Mouse (Mus musculus) thymus, postnatal 4 days (tissue): Measurements from ENCODE around the gene Hes7.
A peak's percentile ranks its signal among the peaks of the same experiment; 100 is the strongest.
"Not testable (repeated sequence)": the region's sequence is repeated elsewhere in the genome, so short reads cannot be mapped to it uniquely, and the experiment has no call there.

ENCODE experiments used
- DNase-seq: peaks from one replicate; pipeline ENCODE4 v3.0.0; 2021

The Hes7 gene

DNA sequence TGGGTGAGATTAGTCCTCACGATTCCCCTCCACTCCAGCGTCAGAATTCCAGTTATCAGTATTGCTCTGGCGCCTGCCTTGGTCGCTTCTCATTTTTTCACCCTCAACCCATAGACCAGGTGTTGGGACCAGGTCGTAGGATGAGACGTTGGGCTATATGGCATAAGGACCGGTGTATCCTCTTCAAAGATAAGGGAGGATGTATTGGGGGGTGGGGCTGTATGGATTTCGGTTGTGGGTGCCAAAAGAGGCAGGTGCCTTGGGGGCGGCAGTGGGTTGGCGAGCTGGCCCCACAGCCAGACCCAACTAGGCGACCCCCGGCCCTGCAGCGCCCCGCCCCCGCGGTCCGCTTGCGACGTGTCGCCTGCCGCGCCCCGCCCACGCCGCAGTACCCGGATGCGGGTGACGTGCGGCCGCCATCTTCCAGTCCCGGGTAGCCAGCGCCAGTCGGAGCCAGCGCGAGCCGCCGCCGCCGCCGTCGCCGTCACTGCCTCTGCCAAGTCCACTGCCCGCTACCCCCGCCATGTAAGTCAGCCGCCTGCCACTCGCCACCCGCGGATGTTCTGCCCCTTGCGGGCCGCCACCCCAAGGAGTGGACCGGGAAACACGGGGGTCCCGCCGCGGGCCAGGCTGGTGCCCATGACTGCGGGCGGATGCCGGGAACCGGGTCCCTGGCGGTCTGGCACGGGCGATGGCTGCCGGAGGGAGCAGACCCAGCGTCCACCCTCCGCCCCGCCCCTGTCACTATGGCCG lies 31.9 kb upstream of the Hes7 start, which contains the start of gene Vamp2:
Vamp2 (plus strand) TSS at position 388 of the 753 bp plus-strand sequence.
- peak; percentile 96 for DNase-seq

- DNase-seq: no peak
Observed at GRCm38 (mm10) chr11:69088856-69089615, 31.2 kb upstream of the Hes7 start.

DNA sequence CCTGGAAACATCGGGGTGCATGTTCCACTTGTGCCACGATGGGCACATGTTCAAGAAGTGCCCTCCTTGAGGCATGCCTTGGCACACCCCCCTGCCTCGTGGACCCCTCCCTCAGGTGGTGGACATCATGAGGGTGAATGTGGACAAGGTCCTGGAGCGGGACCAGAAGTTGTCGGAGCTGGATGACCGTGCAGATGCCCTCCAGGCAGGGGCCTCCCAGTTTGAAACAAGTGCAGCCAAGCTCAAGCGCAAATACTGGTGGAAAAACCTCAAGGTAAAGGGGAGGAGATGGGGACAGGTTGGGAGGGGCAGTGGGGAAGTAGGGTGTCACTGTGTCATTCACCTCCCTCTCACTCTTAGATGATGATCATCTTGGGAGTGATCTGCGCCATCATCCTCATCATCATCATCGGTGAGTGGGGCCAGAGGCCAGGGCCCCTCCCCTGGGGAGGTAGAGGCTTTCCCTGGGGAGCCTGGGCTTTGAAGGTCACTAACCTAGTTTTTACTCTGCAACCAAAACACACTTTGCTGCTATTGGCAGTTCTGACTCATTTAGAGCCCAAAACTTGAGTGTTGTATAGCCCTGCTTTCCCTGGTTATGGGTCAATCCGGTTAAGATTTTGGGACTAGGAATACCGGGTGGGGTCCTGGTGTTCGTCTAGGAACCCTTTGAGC lies 30.5 kb upstream of the Hes7 start:
- no peak for DNase-seq

DNA sequence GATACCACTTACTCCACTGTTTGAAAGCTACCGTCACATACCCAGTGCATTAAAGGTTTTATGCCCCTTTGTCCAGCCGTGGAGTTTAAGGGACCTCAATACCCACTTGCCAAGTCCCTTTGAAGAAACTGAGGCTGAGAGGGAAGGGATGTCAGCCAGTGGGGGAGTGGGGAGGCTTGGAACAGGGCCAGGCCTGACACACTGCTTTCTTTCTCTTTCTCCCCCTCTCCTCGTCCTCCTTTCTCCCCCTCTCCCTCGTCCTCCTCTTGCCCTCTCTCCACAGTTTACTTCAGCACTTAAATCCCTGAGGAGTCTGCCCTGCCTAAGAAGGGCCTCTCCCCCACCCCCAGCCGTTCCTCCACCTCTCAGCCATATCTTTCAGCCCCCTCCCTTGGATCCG lies 29.8 kb upstream of the Hes7 start:
- DNase-seq: no peak

DNA sequence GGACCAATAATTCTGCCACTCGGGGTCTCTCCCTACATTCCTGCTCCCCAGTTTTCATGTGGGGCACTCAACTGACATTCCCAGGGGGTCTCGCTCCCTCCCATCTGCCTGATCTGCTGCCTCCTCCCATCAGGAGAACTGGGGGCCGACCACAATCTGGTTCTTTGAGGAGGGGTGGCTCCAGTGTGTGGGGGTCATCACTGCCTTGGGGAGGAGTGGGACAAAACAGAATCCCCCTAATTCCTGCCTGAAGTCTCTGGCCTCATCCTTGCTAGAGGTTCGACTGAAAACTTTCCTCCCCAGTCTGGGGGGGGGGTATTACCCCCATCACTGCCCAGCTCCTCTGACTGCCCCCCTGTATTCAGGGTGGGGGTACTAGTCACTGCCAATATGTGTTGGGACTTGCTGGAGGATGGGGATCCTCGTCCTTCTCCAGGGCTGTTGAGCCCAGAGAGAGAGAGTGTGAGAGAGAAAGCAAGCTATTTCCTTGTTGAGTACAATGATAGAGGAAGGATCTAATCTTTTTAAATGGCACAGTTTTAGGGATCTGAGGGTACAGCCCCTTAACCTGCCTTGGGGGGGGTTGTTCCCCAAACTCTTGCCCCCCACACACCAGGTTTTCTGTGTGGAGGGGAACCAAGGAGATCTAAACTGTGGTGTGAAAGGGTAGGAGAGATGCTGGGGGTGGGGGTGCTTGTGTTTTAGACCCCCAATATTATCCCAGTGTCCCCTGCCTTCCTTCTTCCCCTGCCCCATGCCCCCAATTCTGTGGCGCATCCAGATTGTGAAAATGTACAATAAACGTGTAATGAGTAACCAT lies 28.4 kb upstream of the Hes7 start:
- DNase-seq: no peak

- peak; percentile 95 for DNase-seq
Observed at GRCm38 (mm10) chr11:69092386-69092751, 27.8 kb upstream of the Hes7 start.

DNA sequence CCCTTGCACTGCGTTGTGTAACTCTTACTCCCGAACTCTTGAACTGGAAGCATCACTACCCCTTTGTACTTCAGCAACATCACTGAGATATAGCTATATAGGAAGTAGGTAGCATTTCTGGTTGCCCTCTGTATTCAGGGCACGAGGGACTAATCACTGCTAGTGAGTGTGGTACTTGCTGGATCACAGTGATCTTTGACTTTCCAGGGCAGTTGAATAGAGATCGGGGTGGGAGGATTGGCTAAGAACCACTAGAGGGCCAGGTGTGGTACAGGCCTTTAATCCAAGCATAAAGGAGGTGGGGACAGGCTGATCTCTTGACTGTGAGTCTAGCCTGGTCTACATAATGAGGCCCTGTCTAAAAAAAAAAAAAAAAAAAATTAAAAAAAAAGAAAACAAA lies 27.3 kb upstream of the Hes7 start:
- no peak for DNase-seq

- not testable (repeated sequence) for DNase-seq
Observed at GRCm38 (mm10) chr11:69093856-69094255, 26.3 kb upstream of the Hes7 start.

- peak; percentile 96 for DNase-seq
Observed at GRCm38 (mm10) chr11:69094697-69095429, 25.3 kb upstream of the Hes7 start, which contains the start of gene Per1. Gene Per1, plus strand, starts transcription at chr11:69095217.

DNA sequence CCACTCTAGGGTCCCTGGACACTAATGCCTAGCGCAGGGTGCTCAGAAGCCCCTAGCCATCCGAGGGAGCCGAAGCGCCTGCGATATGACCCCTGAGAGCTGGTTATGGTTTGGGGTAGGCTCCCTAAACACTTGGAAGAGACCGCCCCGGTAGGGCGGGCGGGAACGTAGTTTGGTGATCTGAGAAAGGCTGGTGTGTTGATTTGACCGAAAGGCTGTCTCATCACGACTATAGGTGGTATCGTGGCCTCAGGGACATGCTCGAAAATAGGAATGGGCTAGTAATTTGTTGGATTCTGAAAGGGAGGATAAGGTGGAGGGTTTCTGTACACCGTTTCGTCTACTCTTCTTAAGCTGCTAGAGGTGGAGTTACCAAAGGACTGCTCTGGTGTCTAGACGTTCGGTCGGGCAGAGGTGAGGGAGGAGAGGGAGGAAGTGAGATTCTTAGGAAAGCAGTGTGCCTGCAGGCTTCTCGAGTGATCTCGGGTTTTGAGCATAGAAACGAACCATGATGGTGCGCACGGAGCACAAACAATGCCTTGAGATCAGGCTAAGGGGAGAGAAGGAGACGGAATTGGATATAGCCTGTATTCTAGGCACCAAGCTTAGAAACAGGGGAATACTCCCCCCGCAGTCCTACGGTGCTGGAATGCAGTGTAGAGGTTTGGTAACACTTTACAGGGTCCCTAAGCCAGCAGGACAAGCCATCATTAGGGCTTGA lies 24.5 kb upstream of the Hes7 start:
- peak; percentile 47 for DNase-seq

GRCm38 (mm10) chr11:69096360-69096986 lies 23.7 kb upstream of the Hes7 start:
- DNase-seq: no peak

DNA sequence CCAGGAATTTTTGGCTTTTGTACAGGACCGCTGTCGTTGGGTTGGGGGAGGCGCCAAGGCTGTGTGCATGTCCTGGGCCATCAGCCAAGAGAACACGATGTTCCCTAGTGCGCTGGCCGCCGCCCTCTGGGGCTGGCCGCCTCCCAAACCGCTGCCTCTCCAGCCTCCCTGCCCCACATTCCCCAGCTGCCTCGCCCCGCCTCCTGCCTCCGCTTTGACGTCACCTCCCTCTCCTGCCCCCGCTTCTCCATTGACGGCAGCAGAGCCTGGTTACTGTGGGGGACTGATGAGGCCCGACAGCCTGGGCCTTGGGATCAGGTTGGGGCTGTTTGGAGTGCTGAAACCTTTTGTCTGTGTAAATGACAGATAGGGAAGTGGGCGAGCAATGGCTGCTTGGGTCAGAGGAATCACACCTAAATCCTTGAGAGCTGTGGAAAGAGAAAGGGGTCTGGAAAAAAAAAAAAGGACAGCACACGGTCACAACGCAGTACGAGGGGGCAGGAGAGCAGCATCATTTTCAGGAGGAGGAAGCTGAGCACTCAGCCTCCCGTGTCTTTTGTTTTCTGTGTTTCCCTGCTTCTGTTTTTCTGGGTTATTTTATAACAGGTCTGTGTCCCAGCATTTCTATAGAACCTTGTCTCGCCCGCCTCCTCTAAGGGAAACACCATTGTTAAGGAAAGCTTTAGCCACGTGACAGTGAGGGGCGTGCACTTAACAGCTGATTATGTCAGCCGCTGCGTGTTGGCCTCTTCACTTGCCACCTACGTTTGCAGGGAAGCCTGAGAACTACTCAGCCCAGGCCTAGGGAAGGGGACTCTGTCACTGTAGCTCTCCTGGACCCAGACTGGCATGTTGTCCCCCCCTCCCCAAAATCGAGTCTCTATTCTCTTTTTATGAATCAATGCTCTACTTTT lies 23.0 kb upstream of the Hes7 start:
- DNase-seq: peak; percentile 89

DNA sequence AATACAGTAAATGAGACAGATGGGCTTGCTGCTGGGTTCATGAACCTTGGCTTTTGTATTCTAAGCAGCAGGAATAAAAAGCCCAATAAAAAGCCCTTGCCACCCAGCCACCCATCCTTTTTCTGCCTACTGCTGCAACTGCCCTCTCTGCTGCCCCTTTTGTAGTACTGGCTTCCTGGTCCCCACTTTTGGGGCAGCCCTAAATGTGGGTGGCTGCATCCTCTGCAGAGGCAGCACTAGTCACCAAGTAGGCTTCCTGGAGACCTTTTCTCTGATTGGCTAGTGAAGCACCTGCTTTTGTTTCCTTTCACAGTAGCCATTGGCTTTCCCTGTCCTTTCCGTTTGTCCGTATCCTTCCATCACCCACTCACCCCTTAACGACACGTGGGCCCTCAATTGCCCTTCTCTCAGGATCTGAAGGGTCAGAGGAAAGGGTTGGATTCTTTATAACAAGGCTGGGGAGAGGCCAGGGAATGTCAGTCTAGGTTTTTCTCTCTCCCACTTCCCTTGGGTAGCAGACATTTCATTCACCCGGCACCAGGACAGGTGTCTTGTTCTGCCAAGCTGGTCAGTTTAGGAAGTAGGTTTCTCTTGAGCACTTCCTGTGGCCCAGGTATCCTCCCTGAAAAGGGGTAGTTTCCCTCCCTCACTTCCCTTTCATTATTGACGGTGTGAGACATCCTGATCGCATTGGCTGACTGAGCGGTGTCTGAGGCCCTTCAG lies 22.0 kb upstream of the Hes7 start:
- no peak for DNase-seq

DNA sequence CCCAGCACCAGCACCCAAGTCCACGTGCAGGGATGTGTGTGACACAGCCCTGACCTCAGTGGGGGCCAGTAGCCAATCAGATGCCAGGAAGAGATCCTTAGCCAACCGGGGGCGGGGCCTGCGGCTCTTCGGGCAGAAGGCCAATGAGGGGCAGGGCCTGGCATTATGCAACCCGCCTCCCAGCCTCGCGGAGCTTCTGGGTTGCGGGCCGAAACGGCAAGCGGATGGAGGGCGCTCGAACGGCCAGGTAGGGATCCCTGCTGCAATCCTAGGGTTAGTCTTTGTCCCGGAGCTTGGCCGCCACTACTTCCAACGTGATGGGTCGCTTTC lies 21.5 kb upstream of the Hes7 start:
- peak; percentile 89 for DNase-seq

GRCm38 (mm10) chr11:69099177-69099914 lies 20.9 kb upstream of the Hes7 start:
- DNase-seq: no peak

- DNase-seq: peak; percentile 92
Observed at GRCm38 (mm10) chr11:69099915-69100345, 20.3 kb upstream of the Hes7 start.

DNA sequence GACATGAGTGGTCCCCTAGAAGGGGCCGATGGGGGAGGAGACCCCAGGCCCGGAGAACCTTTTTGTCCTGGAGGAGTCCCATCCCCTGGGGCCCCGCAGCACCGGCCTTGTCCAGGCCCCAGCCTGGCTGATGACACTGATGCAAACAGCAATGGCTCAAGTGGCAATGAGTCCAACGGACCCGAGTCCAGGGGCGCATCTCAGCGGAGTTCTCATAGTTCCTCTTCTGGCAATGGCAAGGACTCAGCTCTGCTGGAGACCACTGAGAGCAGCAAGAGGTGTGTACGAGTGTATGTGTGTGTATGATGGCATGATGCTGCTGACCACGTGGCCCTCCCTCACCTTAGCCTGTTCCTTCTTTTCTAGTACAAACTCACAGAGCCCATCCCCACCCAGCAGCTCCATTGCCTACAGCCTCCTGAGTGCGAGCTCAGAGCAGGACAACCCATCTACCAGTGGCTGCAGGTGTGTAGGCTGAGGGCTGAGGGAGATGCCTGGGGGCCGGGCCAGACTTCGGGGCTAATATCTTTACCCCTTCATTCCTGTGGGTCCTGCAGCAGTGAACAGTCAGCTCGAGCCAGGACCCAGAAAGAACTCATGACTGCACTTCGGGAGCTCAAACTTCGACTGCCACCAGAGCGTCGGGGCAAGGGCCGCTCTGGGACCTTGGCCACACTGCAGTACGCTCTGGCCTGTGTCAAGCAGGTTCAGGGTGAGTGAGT lies 19.4 kb upstream of the Hes7 start:
- DNase-seq: peak; percentile 24
